Mouse (Mus musculus) large intestine, adult 2 months (tissue): ENCODE measurements at regions not wholly inside any gene's neighbourhood (a gene's known extent, or its start where the extent isn't known, plus 50 kb on each side); places are given as distances from the start of the nearest gene placed in this dataset.
"Not testable (repeated sequence)": the region's sequence is repeated elsewhere in the genome, so short reads cannot be mapped to it uniquely, and the experiment has no call there.

ENCODE experiments used
- DNase-seq: peaks from one replicate; pipeline ENCODE4 v3.0.0-alpha.2; 2012; ENCODE audit warnings: low read depth, low spot score
- WGBS: fragments of 180-500 bp; shearing (Covaris S2); methylation state at CpG from one replicate; pipeline ENCODE4 v1.1.7; 2018; 5-methylcytosine and 5-hydroxymethylcytosine counted together

- no peak for DNase-seq
- WGBS: 61% methylated on average over 13 of the region's 13 CpGs
Observed at GRCm38 (mm10) chr1:157740725-157741665, 234.5 kb downstream of the Sec16b start.

GRCm38 (mm10) chr1:157745611-157746010 is 239.1 kb downstream of the Sec16b start:
- peak; percentile 6 for DNase-seq

- no peak for DNase-seq
- WGBS: 20% methylated on average over 10 of the region's 10 CpGs
Observed at GRCm38 (mm10) chr1:157755015-157755649, 248.6 kb downstream of the Sec16b start.

- 84% methylated on average over 3 of the region's 3 CpGs for WGBS
- no peak for DNase-seq
Observed at GRCm38 (mm10) chr1:157756977-157757376, 250.4 kb downstream of the Sec16b start.

- DNase-seq: no peak
- WGBS: 98% methylated on average over 1 of the region's 1 CpGs
Observed at GRCm38 (mm10) chr1:157758337-157758736, 251.8 kb downstream of the Sec16b start.

DNA sequence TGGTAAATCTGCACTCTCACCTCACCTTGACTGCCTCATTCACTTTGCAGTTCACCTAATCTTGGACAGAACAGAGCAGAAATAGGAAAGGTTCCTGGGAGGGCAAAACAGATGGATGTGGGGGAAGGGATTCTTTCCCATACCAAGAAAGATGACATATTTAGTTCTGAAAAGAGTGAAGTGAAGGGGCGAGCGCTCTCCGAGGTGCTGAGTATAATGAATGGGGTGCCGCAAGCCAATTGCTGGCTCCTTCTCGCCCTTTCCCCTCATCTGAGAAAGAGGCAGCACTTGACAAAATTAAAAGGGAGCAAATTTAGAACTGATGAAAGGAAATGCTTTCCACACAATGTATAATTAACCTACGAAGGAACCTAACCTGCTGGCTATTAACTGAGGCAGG is 261.7 kb downstream of the Sec16b start:
- no peak for DNase-seq
- 44% methylated on average over 6 of the region's 6 CpGs for WGBS

DNA sequence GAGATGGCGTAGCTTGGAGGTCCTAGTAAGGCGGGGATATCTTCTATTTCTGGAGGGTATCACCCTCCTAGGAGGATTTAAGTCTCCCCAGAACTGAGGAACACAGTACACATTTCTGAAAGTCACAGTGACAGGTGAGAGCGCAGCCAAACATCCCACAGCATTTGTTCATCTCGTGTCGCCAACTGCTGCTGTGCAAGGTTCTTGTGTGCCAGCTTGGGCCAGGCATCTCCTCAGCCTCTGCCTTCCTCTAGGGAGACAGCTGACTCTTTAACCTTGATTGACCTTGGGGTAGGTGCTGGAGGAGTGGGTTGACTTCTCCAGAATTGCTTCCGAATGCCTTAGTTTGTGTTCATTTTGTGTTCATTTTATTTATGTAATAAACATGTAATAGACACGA is 291.2 kb downstream of the Sec16b start:
- WGBS: 87% methylated on average over 7 of the region's 7 CpGs
- no peak for DNase-seq

- 36% methylated on average over 21 of the region's 21 CpGs for WGBS
- no peak for DNase-seq
Observed at GRCm38 (mm10) chr1:157798561-157799553, 292.3 kb downstream of the Sec16b start.

- no peak for DNase-seq
- WGBS: 66% methylated on average over 3 of the region's 3 CpGs
Observed at GRCm38 (mm10) chr1:157801151-157801550, 294.6 kb downstream of the Sec16b start.

GRCm38 (mm10) chr1:157804229-157804628 is 297.7 kb downstream of the Sec16b start:
- 43% methylated on average over 3 of the region's 3 CpGs for WGBS
- DNase-seq: no peak

DNA sequence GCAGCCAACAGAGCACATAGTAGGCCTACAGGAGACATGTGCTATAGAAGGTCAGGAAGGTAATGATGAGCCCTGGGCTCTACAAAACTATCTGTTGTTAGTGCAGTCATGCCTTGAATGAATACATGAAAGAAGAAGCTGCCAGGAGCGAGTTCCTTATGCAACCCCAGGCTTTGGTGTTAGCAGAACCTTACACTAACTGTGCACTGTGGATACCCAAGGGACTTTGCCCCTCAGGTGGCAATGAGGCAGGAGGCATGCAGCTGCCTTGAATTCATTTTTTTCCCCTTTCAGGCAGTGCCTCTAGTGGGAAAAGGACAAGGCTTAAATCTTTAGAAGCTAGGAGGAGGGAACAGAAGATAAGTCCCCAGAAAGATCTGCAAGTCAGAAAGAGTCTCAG is 299.8 kb downstream of the Sec16b start:
- no peak for DNase-seq
- 78% methylated on average over 1 of the region's 1 CpGs for WGBS

- WGBS: 41% methylated on average over 8 of the region's 8 CpGs
Observed at GRCm38 (mm10) chr1:157809674-157810471, 303.3 kb downstream of the Sec16b start.

DNA sequence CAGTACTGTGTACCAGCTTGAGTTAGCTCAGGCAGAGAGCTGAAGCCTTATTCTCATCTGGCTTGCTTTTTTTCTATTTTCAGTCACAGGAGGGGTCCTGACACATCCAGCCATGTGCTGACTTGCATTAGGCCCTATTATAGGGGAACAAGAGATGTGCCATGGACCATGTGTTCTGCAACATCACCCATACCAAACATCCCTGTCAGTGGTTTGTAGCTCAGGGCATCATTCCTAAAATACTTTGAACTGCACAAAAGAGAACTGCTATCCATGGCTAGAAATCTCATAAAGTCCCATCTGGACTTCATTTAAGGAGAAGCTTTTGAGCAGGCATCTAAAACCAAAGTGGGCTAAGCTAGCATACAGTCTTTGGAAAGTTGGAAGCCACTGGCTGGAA is 304.1 kb downstream of the Sec16b start:
- no peak for DNase-seq

More at GRCm38 (mm10) chr1:157809674-157810471, 303.3 kb downstream of the Sec16b start:
- DNase-seq: no peak

GRCm38 (mm10) chr1:157827966-157828365 is 321.4 kb downstream of the Sec16b start:
- WGBS: 67% methylated on average over 2 of the region's 2 CpGs
- DNase-seq: no peak

- WGBS: 32% methylated on average over 2 of the region's 2 CpGs
- no peak for DNase-seq
Observed at GRCm38 (mm10) chr1:157831511-157831910, 325.0 kb downstream of the Sec16b start.

GRCm38 (mm10) chr1:157872775-157873174 is 366.2 kb downstream of the Sec16b start:
- no peak for DNase-seq
- WGBS: 57% methylated on average over 5 of the region's 5 CpGs

GRCm38 (mm10) chr1:157875006-157875405 is 368.5 kb downstream of the Sec16b start:
- WGBS: 57% methylated on average over 2 of the region's 2 CpGs
- no peak for DNase-seq

DNA sequence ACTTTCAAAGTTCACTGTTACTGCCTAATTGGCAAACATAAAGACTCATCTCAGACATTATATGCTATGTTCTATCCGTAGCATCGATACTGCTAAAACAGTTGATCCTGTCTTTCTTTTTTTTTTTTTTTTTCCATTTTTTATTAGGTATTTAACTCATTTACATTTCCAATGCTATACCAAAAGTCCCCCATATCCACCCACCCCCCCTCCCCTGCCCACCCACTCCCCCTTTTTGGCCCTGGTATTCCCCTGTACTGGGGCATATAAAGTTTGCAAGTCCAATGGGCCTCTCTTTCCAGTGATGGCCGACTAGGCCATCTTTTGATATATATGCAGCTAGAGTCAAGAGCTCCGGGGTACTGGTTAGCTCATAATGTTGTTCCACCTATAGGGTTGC is 370.6 kb downstream of the Sec16b start:
- not testable (repeated sequence) for DNase-seq
- 99% methylated on average over 2 of the region's 4 CpGs for WGBS

DNA sequence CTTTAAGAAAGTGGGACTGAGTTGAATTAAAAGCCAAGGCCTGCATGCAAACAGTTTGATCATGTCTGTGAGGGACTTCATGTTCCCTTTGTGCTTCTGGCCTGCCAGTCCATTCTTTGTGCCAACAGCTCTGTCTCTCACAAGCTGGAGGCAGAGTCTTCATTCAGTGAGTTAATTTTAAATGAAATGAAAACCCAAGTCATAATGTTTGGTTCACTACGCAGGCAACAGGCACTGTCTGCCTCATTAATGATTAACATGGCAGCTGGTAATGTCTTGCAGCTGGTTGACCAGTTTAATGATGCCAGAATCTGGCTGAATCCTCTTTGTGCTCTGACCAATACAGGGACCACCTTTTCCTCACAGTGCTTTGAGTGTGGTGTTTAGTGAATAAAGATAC is 380.6 kb downstream of the Sec16b start:
- 30% methylated on average over 1 of the region's 1 CpGs for WGBS
- DNase-seq: no peak
